Mouse (Mus musculus) lung, embryonic 15.5 days (tissue): ENCODE data around the gene Olfr469. TPM values are rescaled to one million over a fixed set of nuclear protein-coding genes. Genes with fewer than 3 reads are reported as not detected.
"Not testable (repeated sequence)": the region's sequence is repeated elsewhere in the genome, so short reads cannot be mapped to it uniquely, and the experiment has no call there.

Experiments
- ATAC-seq: fragments of 200-750 bp; cut with Nextera tagmentation; 2 replicates; pipeline ENCODE4 v1.8.0; 2017; ENCODE audit warnings: moderate number of reproducible peaks, borderline replicate concordance; ENCODE audit not compliant: low FRiP score, low TSS enrichment; ENCODE audit errors: extremely low read depth
- H3K27ac ChIP-seq: fragments of 300-500 bp; sonication (generic); 2 replicates; pipeline ENCODE4 v1.5.1; 2015; ENCODE audit warnings: moderate library complexity, mild to moderate bottlenecking, inconsistent platforms
- H3K27me3 ChIP-seq: fragments of 300-500 bp; sonication (generic); 2 replicates; pipeline ENCODE4 v1.6.1; 2015; ENCODE audit warnings: inconsistent platforms
- H3K36me3 ChIP-seq: fragments of 300-500 bp; sonication (generic); 2 replicates; pipeline ENCODE4 v1.6.1; 2015; ENCODE audit warnings: inconsistent platforms
- H3K4me1 ChIP-seq: fragments of 300-500 bp; sonication (generic); 2 replicates; pipeline ENCODE4 v1.6.1; 2015; ENCODE audit warnings: inconsistent platforms
- H3K4me2 ChIP-seq: fragments of 300-500 bp; sonication (generic); 2 replicates; pipeline ENCODE4 v1.6.1; 2015; ENCODE audit warnings: inconsistent platforms, mild to moderate bottlenecking, moderate library complexity
- H3K4me3 ChIP-seq: fragments of 300-500 bp; sonication (generic); 2 replicates; pipeline ENCODE4 v1.5.1; 2015; ENCODE audit warnings: mild to moderate bottlenecking, inconsistent platforms
- H3K9ac ChIP-seq: fragments of 300-500 bp; sonication (generic); 2 replicates; pipeline ENCODE4 v1.6.1; 2015; ENCODE audit warnings: inconsistent platforms
- H3K9me3 ChIP-seq: fragments of 300-500 bp; sonication (generic); 2 replicates; pipeline ENCODE4 v1.6.1; 2016; ENCODE audit warnings: inconsistent platforms
- WGBS: fragments of 180-500 bp; shearing (Covaris S2); methylation state at CpG from one replicate; pipeline ENCODE4 v1.1.7; 2015; 5-methylcytosine and 5-hydroxymethylcytosine counted together
- polyA plus RNA-seq: library from polyadenylated mRNA; unstranded; fragments of >200 nt; fragmentation: Nextera tagmentation; extraction: Ambion mirVana; gene quantifications from 2 replicates; pipeline ENCODE4 v1.2.1, GENCODE M21; 2015

Gene Olfr469
- not detected in 2 replicates for polyA plus RNA-seq

GRCm38 (mm10) chr7:107825441-107825840 lies at the start of gene Olfr469:
Olfr469 (minus strand) TSS chr7:107825541.
- H3K4me1 ChIP-seq, H3K9me3 ChIP-seq, H3K27me3 ChIP-seq, H3K4me3 ChIP-seq, H3K36me3 ChIP-seq, ATAC-seq, H3K4me2 ChIP-seq, H3K9ac ChIP-seq, H3K27ac ChIP-seq: not testable (repeated sequence)

GRCm38 (mm10) chr7:107847390-107847789 lies 22.0 kb upstream of the Olfr469 start, which contains the start of gene Olfr470:
Olfr470 (minus strand) TSS chr7:107847490.
- not testable (repeated sequence) for H3K27ac ChIP-seq, H3K36me3 ChIP-seq, H3K9me3 ChIP-seq, H3K9ac ChIP-seq, ATAC-seq, H3K4me1 ChIP-seq, H3K27me3 ChIP-seq, H3K4me2 ChIP-seq, H3K4me3 ChIP-seq
- 69% methylated on average over 1 of the region's 1 CpGs for WGBS

DNA sequence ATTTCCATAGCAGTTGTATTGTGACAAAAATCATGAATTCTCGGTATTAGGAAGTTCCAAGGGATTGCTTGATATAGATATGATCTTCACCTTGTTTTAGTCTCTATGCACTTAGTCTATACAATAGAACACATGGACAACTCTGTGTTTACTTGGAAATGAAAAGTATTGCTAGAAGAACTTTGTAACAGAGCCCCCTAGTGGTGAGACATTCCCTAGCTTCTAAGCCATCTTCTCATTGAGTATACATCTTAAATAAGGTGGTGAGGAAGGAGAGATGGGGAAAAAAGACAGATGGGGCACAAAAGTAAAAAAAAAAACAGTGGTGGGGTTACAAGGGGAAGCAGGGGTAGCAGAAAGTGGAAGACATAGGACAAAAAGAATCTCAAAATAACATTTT lies 16.4 kb upstream of the Olfr469 start:
- 74% methylated on average over 1 of the region's 1 CpGs for WGBS
- H3K9ac ChIP-seq = no peak overlapping the region
- H3K4me2 ChIP-seq = no peak overlapping the region
- no peak overlapping the region for H3K4me3 ChIP-seq
- H3K9me3 ChIP-seq = no peaks in the 10 kb centered on the region
- H3K27ac ChIP-seq = no peak overlapping the region
- no peaks in the 10 kb centered on the region for H3K27me3 ChIP-seq
- H3K4me1 ChIP-seq = no peaks in the 10 kb centered on the region
- no peak for ATAC-seq
- no peaks in the 10 kb centered on the region for H3K36me3 ChIP-seq

DNA sequence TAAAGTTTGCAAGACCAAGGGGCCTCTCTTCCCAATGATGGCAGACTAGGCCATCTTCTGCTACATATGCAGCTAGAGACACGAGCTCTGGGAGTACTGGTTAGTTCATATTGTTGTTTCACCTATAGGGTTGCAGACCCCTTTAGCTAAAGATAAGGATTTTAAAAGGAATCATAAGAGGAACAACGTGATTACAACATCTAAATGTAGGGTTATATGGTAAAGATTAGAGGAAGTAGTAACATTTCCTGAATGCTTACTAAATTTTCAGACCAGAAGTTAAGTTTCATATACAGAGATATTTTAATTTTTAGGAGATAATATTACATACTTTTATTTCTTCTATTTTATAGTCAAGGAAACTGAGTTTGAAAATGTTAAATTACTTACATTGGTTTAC lies 1.5 kb downstream of the Olfr469 start:
- H3K36me3 ChIP-seq, H3K9ac ChIP-seq, ATAC-seq, H3K4me1 ChIP-seq, H3K9me3 ChIP-seq, H3K27ac ChIP-seq, H3K27me3 ChIP-seq, H3K4me3 ChIP-seq, H3K4me2 ChIP-seq: not testable (repeated sequence)
- WGBS = 49% methylated on average over 2 of the region's 2 CpGs

GRCm38 (mm10) chr7:107819442-107819841 lies 5.9 kb downstream of the Olfr469 start:
- Histone ChIP-seq H3K36me3 (no peaks in the 10 kb centered on the region), H3K27me3 (no peaks in the 10 kb centered on the region), H3K9ac (no peak overlapping the region)

GRCm38 (mm10) chr7:107811963-107812362 lies 13.4 kb downstream of the Olfr469 start, which contains the start of gene Olfr467:
Olfr467 (plus strand) TSS chr7:107812263.
- H3K9ac ChIP-seq = no peak within 1 kb of the TSS
- H3K4me2 ChIP-seq = no peak within 1 kb of the TSS
- ATAC-seq = no peak
- H3K4me3 ChIP-seq = no peak within 1 kb of the TSS
- no peaks in the 10 kb centered on the region for H3K36me3 ChIP-seq
- H3K27ac ChIP-seq = no peak within 1 kb of the TSS
- H3K27me3 ChIP-seq = no peaks in the 10 kb centered on the region
- H3K4me1 ChIP-seq = no peaks in the 10 kb centered on the region
- H3K9me3 ChIP-seq = no peaks in the 10 kb centered on the region

More at GRCm38 (mm10) chr7:107819442-107819841, 5.9 kb downstream of the Olfr469 start:
- Histone ChIP-seq H3K4me2 (no peak overlapping the region), H3K4me3 (no peak overlapping the region), H3K4me1 (no peaks in the 10 kb centered on the region), H3K27ac (no peak overlapping the region), H3K9me3 (no peaks in the 10 kb centered on the region)
- ATAC-seq = no peak

DNA sequence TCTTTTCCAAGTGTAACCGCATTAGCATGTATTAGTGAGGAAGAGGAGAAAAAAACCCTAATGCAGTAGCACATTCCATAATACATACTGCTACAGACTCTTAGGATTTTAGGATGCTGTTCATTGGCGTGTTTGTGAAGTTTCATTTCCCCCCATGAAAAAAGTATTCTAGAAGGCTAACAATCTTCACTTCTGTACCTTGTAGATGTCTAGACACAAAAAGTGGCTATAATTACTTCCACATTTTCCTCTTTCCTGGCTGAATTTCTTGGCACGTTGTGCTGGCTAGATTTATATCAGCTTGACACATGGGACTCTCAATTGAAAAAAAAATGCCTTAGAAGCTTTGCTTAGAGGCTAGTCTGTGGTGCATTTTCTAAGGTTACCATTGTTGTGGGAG lies 23.2 kb downstream of the Olfr469 start:
- Histone ChIP-seq H3K4me2 (no peak overlapping the region), H3K9ac (no peak overlapping the region), H3K9me3 (no peaks in the 10 kb centered on the region), H3K4me1 (no peaks in the 10 kb centered on the region), H3K36me3 (no peaks in the 10 kb centered on the region), H3K27me3 (no peaks in the 10 kb centered on the region), H3K27ac (no peak overlapping the region), H3K4me3 (no peak overlapping the region)
- no peak for ATAC-seq
- 67% methylated on average over 3 of the region's 3 CpGs for WGBS

DNA sequence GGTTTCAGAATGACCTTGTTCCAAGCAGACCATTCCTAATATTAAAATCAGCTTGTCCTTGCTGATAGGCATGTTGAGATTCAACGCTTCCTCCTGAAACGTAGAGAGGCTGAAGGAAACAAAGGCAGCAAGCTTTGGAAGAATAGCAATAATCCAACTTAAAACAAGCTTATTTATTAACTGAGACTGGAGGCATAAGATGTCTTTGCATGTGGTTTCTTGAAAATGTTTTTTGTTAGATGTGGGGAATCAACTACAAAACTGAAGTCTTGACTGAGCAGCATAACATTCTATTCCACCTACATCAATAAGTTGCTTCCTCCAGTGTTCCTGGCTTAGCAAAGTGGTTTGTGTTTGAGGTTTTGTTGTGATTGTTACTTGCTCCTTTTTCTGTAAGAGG lies 24.2 kb downstream of the Olfr469 start, which contains the start of gene Ovch2:
Ovch2 (minus strand) TSS at position 101 of the 400 bp plus-strand sequence.
- no peak within 1 kb of the TSS for H3K4me3 ChIP-seq
- WGBS = 84% methylated on average over 2 of the region's 2 CpGs
- no peaks in the 10 kb centered on the region for H3K36me3 ChIP-seq
- H3K4me2 ChIP-seq = no peak within 1 kb of the TSS
- no peaks in the 10 kb centered on the region for H3K27me3 ChIP-seq
- no peaks in the 10 kb centered on the region for H3K4me1 ChIP-seq
- H3K9me3 ChIP-seq = no peaks in the 10 kb centered on the region
- ATAC-seq = no peak
- H3K9ac ChIP-seq = no peak within 1 kb of the TSS
- H3K27ac ChIP-seq = no peak within 1 kb of the TSS

DNA sequence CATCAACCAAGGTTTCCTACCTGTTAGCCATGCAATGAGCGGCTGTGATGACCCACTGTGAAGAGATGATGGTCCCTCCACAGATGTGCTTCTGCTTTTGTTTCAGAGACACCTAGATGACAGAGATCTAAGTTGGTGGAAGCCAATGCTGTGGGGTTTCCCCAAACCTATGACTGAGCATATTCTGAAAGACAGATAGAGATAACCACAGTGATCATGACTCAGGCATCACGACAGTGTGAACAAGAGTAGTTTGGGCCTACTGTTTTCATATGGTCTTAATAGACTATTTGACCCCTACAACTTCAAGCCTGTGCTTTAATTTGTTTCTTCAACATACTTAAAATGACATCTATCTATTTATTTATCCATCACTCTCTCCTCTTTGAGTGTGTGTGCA lies 28.8 kb downstream of the Olfr469 start:
- Histone ChIP-seq H3K27ac (no peak overlapping the region), H3K4me2 (no peak overlapping the region), H3K4me3 (no peak overlapping the region), H3K4me1 (no peaks in the 10 kb centered on the region), H3K36me3 (no peaks in the 10 kb centered on the region), H3K9me3 (no peaks in the 10 kb centered on the region), H3K27me3 (no peaks in the 10 kb centered on the region), H3K9ac (no peak overlapping the region)
- WGBS = 71% methylated on average over 2 of the region's 2 CpGs
- no peak for ATAC-seq

- no peaks in the 10 kb centered on the region for H3K27me3 ChIP-seq
- no peak overlapping the region for H3K4me3 ChIP-seq
- no peak overlapping the region for H3K9ac ChIP-seq
- no peak overlapping the region for H3K4me2 ChIP-seq
- H3K9me3 ChIP-seq = no peaks in the 10 kb centered on the region
- ATAC-seq = no peak
- H3K27ac ChIP-seq = no peak overlapping the region
- WGBS = 55% methylated on average over 3 of the region's 3 CpGs
- no peaks in the 10 kb centered on the region for H3K4me1 ChIP-seq
- no peaks in the 10 kb centered on the region for H3K36me3 ChIP-seq
Observed at GRCm38 (mm10) chr7:107787977-107788620, 37.2 kb downstream of the Olfr469 start.

DNA sequence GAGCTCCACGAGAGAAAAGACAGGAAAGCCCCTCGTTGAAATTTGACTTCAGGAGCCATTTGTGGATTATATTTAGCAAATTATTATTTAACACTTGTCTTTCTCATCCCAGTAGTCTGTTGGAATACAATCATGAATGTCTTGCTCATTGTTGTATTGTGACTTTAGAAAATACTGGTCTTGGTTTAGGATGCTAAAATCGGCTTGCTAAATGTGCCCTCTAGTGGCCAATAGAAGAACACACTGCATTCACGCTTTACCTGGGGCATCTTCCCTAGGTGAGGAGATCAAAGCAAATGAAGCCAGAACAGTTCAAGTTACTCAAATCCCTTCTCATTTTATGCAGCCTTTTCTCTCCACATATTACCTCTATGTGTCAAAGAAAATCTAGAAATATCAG lies 45.7 kb downstream of the Olfr469 start:
- no peaks in the 10 kb centered on the region for H3K9me3 ChIP-seq
- no peaks in the 10 kb centered on the region for H3K4me1 ChIP-seq
- no peak for ATAC-seq
- H3K4me3 ChIP-seq = no peak overlapping the region
- no peak overlapping the region for H3K27ac ChIP-seq
- no peaks in the 10 kb centered on the region for H3K36me3 ChIP-seq
- no peaks in the 10 kb centered on the region for H3K27me3 ChIP-seq
- no peak overlapping the region for H3K4me2 ChIP-seq
- WGBS = 31% methylated on average over 4 of the region's 4 CpGs
- no peak overlapping the region for H3K9ac ChIP-seq

- Histone ChIP-seq H3K27ac (no peak overlapping the region), H3K4me2 (no peak overlapping the region), H3K9ac (no peak overlapping the region), H3K4me1 (no peaks in the 10 kb centered on the region), H3K27me3 (no peaks in the 10 kb centered on the region), H3K36me3 (no peaks in the 10 kb centered on the region), H3K9me3 (no peaks in the 10 kb centered on the region), H3K4me3 (no peak overlapping the region)
- 44% methylated on average over 1 of the region's 1 CpGs for WGBS
- no peak for ATAC-seq
Observed at GRCm38 (mm10) chr7:107778216-107778615, 47.1 kb downstream of the Olfr469 start.

DNA sequence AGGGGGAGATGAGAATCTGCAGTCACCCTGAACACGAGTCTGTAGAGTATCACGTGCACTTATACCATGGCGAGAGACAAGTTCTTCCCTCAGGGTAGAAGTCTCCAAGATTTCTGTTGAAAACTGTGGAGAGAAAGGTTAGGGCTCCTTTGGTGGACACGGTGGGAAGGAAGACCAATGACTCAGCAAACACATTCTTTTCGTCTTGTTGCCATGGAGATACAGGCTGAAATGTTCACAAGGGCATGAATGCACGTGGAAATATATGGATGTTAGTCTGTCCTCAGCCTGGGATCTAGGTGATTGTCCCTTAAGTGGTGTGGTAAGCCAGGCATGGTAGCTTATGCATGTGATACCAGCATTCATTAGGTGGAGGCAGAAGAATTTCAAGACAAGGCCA lies 54.5 kb downstream of the Olfr469 start:
- H3K27ac ChIP-seq = no peak overlapping the region
- no peak overlapping the region for H3K4me3 ChIP-seq
- no peaks in the 10 kb centered on the region for H3K4me1 ChIP-seq
- ATAC-seq = no peak
- no peaks in the 10 kb centered on the region for H3K27me3 ChIP-seq
- no peak overlapping the region for H3K4me2 ChIP-seq
- H3K36me3 ChIP-seq = no peaks in the 10 kb centered on the region
- no peaks in the 10 kb centered on the region for H3K9me3 ChIP-seq
- 59% methylated on average over 6 of the region's 6 CpGs for WGBS
- no peak overlapping the region for H3K9ac ChIP-seq
